Mouse (Mus musculus) heart, postnatal 10 days (tissue): ENCODE measurements around the gene Spns1. TPM values are rescaled to one million over a fixed set of nuclear protein-coding genes. Genes with fewer than 3 reads are reported as not detected.

ENCODE experiments used
- DNase-seq, 2 experiments: peaks; one replicate each; pipeline ENCODE4 v3.0.0; 2021
- intact Hi-C: fragments of 180-260 bp; cut with DNase I; formaldehyde crosslinking; loops from one replicate; pipeline ENCODE4 v1.15.1; 2025
- total RNA-seq, 2 experiments: library from RNA; stranded (reverse); gene quantifications; 2 replicates each; pipeline ENCODE4 v1.2.3; 2021

The Spns1 gene
- total RNA-seq, 2 experiments from 2014 or later = 34.8 to 41.2 TPM

GRCm38 (mm10) chr7:126374526-126374925 lies 2.7 kb downstream of the Spns1 start:
- intact Hi-C loops = no loop called here
- DNase-seq = no peak

DNA sequence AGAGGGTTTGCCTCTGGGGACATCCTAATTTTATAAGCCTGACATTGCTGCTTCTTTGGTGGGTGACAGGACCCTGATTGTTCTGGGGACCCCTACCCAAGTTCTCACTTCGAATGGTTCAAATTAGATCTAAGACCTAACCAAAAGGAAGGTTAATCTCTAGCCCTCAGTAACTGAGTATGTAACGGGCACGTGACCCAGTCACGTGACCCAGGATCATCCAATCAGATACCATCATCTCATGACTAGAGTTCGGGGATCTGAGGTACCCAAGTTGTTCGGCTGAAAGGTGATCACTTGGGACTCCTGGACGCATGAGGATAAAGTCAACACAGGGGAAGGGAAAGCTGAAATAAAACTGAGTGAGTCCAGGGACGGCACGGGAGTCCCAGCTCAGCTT lies 4.2 kb downstream of the Spns1 start:
- intact Hi-C loops = no loop called here
- no peak for DNase-seq

DNA sequence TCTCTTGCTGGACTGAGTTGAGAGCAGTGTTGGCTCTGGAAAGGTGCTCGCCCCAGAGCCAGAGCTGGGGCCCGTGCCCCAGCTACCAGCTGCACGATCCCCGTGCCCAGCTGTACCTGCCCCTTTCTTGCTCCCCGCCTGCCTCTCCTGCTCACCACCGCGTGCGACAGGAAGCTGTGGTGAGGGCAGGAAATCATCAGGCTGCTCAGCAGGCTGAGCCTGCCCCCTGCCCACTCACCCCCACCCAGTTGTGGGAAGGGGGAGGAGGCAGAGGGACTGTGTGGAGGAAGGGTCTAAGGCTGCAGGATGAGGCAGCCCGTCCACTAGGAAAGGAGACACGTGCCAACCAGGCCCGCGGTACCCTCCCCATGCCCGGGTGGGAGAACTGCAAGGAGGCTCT lies 7.9 kb downstream of the Spns1 start, which contains the start of gene Lat:
Gene Lat, minus strand, starts transcription at position 178 of the 400 bp plus-strand sequence.
- intact Hi-C loops = no loop called here
- peak; percentile 12 to 15 for DNase-seq

DNA sequence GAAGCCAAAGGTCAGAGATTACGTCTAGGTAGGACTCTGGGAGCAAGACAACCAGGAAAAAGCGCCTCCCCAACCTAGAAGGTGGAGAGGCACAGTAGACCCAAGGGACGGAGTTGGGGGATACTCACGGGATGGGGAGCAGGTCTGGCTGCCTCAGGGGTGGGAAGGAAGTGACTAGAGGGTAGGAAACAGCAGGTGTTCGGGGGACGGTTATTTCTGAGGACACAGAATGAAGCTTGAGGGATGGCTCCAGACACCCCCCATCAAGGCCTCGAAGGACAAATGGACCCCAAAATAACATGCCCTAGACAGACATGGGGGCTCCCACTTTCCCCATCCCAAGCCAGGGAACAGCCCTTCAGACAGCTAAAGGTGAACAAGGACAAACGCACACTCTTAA lies 8.9 kb downstream of the Spns1 start:
- no peak for DNase-seq
- intact Hi-C loops = no loop called here

DNA sequence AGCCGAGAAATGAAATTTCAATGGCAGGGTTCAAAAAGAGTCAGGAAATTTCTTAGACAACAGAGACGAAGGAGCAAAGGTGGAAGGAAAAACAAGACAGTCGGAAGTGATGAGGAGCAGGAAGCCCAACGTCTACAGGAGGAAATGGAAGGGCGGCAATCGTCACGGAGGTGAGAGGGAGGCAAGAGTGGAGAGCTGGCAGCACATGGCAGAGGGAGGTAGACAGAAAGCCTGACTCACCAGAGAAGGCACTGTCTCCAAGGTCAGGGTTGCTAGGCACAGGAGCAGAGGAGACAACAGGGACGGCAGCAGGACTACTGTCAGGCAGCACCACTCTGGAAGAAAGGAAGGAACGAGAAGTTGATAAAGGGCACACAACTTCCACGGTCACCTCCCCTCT lies 9.6 kb downstream of the Spns1 start:
- intact Hi-C loops = no loop called here

DNA sequence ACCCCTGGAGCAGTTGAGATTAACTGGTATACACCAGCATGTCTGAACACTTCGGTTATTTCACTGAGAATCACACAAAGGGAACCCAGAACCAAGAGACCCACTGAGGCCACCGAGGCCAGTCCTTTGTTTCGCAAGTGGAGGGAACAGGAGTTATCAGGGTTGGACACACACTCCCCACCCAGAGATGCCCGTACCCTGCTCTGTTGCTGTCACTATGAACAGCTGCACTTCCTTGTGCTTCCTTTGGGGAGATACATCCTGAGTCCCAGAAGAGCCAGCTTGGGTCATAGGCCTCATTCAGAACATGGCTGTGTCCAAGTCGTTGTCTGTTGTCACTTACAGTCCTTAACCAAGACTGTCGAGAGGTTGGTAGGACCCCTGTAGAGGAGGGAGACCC lies 14.2 kb downstream of the Spns1 start:
- intact Hi-C loops = no loop called here
- no peak for DNase-seq

More for the DNA sequence above, 9.6 kb downstream of the Spns1 start:
- no peak for DNase-seq

- no peak for DNase-seq
- intact Hi-C loops = no loop called here
Measured at GRCm38 (mm10) chr7:126359049-126359448, 18.2 kb downstream of the Spns1 start.

DNA sequence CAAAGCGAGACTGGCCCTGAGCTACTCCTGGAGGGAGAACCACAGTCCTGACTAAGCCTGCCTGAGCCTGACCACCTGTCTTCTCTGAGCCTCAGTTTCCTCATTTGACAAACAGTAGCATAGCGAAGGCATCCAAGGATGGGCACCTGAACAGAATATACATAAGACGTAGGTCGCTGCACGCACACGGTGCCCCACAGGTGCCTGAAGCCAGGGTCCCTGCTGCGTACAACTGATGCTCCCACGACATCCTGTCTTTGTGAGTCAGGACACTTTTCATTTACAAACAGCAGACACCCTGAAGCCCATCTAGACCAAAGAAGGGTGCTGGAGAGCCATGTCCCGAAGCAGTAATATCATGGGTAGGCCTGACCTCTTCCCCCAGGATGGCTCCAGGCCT lies 18.8 kb downstream of the Spns1 start:
- intact Hi-C loops = no loop called here
- DNase-seq = no peak

DNA sequence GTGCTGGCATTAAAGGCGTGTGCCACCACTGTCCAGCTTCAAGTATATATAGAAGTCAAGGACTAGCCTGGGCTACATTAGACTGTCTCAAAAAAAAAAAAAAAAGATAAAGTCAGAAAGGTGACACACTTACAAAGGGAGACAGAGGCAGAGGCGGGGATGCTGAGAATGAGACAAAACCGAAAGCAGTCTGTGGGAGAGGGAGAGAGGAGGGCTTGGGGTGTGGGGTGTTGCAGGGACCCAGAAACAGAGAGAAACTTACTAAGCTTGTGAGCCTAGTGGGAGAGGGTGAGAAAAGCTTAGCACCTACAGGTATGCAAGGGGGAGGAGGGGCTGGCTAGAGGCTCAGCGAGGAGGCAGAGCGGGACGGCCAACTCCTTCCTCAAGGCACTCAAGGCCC lies 19.4 kb downstream of the Spns1 start:
- no peak for DNase-seq
- intact Hi-C loops = no loop called here

GRCm38 (mm10) chr7:126356793-126357591 lies 20.3 kb downstream of the Spns1 start:
- intact Hi-C loops = no loop called here
- DNase-seq = no peak

- intact Hi-C loops = no loop called here
- DNase-seq = no peak
Measured at GRCm38 (mm10) chr7:126355847-126356597, 21.2 kb downstream of the Spns1 start.

DNA sequence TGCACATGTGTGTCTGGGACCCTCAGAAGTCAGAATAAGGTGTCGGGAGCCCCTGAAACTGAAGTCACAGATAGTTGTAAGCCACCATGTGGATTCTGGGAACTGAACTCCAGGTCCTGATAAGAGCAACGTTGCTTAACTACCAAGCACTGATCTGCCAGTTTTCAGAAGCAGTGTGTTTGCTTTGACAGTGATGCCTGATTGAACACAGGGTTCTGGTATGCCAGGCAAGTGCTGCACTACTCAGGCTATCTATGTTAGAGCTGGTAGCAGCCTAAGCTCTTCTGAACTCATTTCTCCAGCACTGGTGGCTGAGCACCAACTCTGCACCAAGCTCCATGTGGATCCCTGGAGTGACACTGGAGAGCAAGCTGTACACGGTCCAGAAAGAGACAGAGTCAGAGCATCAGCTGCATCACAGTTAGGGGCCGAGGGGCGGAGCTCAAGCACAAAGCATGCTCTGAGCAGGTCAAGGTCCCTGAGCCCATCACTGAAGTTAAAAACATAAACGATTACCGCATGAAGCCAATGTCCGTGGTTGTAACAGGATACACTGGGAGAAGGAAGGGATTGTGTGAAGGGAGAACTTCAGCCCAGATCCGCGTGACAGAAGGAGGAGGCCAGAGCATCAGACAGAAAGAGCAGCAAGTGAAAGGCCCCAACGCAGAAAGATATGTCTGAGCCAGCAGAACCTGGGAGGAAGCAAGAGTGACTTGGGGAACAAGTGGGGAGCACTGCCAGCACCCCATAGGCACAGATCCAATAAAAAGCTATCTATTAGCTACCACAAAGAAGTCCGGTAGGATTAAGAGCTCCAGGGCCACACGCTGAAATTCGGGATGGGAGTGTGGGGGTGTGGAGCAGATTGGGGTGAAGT lies 22.3 kb downstream of the Spns1 start:
- no peak for DNase-seq
- intact Hi-C loops = no loop called here

- intact Hi-C loops = no loop called here
- DNase-seq = no peak
Measured at GRCm38 (mm10) chr7:126353994-126354365, 23.3 kb downstream of the Spns1 start.

DNA sequence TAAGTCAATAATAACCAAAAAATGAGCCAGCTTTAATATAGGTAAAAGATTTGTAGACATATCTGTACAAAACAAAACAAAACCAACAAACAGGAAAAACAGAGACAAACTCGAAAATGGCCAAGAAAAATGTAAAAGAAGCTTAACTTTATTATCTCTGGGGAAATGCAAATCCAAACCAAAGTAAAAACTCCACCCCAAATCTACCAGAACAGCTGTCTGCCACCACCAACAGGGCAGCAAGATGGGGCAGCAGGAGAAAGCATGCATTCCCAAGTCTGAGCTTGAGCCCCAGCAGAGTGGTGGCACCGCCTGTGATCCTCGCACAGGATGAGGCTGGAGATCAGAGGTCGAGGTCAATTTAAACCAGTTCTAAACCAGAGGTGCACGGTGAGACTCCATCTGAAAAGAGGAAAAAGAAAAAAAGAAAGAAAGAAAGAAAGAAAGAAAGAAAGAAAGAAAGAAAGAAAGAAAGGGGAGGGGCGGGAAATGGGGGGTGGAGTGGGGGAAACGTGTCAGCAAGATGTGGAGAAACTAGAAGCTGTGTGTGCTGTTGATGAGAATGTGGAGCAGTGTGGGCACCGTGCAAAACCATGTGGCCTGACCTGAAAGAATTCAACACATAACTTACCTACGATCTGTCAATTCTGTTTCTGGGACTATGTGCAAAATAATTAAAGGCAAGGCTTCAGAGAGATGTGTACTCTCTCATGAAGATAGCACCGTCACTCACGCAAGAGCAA lies 23.8 kb downstream of the Spns1 start:
- intact Hi-C loops = no loop called here

GRCm38 (mm10) chr7:126351419-126351951 lies 25.8 kb downstream of the Spns1 start:
- no peak for DNase-seq
- intact Hi-C loops = no loop called here

More for the DNA sequence above, 23.8 kb downstream of the Spns1 start:
- no peak for DNase-seq

GRCm38 (mm10) chr7:126350748-126351418 lies 26.4 kb downstream of the Spns1 start:
- no peak for DNase-seq
- intact Hi-C loops = no loop called here

- intact Hi-C loops = no loop called here
- DNase-seq = no peak
Measured at GRCm38 (mm10) chr7:126348293-126348692, 29.0 kb downstream of the Spns1 start.

DNA sequence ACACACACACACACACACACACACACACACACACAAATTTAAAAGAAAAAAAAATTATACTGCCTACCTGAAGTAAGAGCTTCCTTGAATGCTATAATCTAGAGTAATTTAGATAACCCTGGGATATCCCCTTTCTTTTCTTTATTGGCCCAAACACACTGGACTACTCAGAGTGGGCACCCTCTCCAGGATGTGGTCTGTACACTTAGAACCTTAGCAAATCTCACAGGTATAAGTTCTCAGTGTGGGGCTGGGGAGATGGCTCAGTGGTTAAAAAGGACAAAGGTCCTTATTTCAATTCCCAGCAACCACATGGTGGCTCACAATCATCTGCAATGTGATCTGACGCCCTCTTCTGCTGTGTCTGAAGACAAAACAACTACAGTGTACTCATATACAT lies 30.2 kb downstream of the Spns1 start:
- intact Hi-C loops = no loop called here
- no peak for DNase-seq

GRCm38 (mm10) chr7:126345969-126346368 lies 31.3 kb downstream of the Spns1 start:
- intact Hi-C loops = no loop called here

GRCm38 (mm10) chr7:126345557-126345956 lies 31.7 kb downstream of the Spns1 start:
- intact Hi-C loops = no loop called here
- DNase-seq = no peak

More at GRCm38 (mm10) chr7:126345969-126346368, 31.3 kb downstream of the Spns1 start:
- no peak for DNase-seq
